Mouse (Mus musculus) lung, postnatal 0 days (tissue): Measurements from ENCODE around the gene Nup98. TPM values are rescaled to one million over a fixed set of nuclear protein-coding genes. Genes with fewer than 3 reads are reported as not detected.

ENCODE experiments used
- ATAC-seq: fragments of 200-750 bp; cut with Nextera tagmentation; 2 replicates; pipeline ENCODE4 v1.8.0; 2017; ENCODE audit warnings: moderate library complexity
- DNase-seq: peaks from one replicate; pipeline ENCODE4 v3.0.0-alpha.2; 2016; ENCODE audit warnings: low spot score
- H3K27ac ChIP-seq: fragments of 300-500 bp; sonication (generic); 2 replicates; pipeline ENCODE4 v1.5.1; 2014; ENCODE audit warnings: antibody characterized with exemption, mild to moderate bottlenecking, low read length, mixed read lengths
- H3K27me3 ChIP-seq: fragments of 300-500 bp; sonication (generic); replicated peaks from 2 replicates; pipeline ENCODE4 v1.6.1; 2014; ENCODE audit warnings: low read length, mixed read lengths; ENCODE audit not compliant: insufficient read depth
- H3K36me3 ChIP-seq: fragments of 300-500 bp; sonication (generic); 2 replicates; pipeline ENCODE4 v1.6.1; 2014; ENCODE audit warnings: low read length, mixed read lengths; ENCODE audit not compliant: insufficient read depth
- H3K4me1 ChIP-seq: fragments of 300-500 bp; sonication (generic); 2 replicates; pipeline ENCODE4 v1.6.1; 2014; ENCODE audit warnings: antibody characterized with exemption, low read depth, low read length, mixed read lengths; ENCODE audit not compliant: insufficient read depth
- H3K4me2 ChIP-seq: fragments of 300-500 bp; sonication (generic); replicated peaks from 2 replicates; pipeline ENCODE4 v1.6.1; 2014; ENCODE audit warnings: low read depth, mild to moderate bottlenecking, low read length, moderate library complexity, mixed read lengths
- H3K4me3 ChIP-seq: fragments of 300-500 bp; sonication (generic); 2 replicates; pipeline ENCODE4 v1.5.1; 2014; ENCODE audit warnings: low read depth, low read length
- H3K9ac ChIP-seq: fragments of 300-500 bp; sonication (generic); replicated peaks from 2 replicates; pipeline ENCODE4 v1.6.1; 2014; ENCODE audit warnings: low read depth, mild to moderate bottlenecking
- H3K9me3 ChIP-seq: fragments of 300-500 bp; sonication (generic); 2 replicates; pipeline ENCODE4 v1.6.1; 2016; ENCODE audit warnings: low read length, mixed read lengths
- CTCF ChIP-seq: IDR thresholded peaks from 2 replicates; pipeline ENCODE4 v1.5.1; 2016; ENCODE audit warnings: antibody characterized with exemption, mild to moderate bottlenecking
- EP300 ChIP-seq: IDR thresholded peaks from 2 replicates; pipeline ENCODE4 v1.6.1; 2016; ENCODE audit warnings: antibody characterized with exemption, mild to moderate bottlenecking, control low read depth
- WGBS: fragments of 180-500 bp; shearing (Covaris S2); extraction: QIAGEN DNeasy Blood & Tissue Kit; methylation state at CpG from one replicate; pipeline ENCODE4 v1.1.7; 2014; 5-methylcytosine and 5-hydroxymethylcytosine counted together
- polyA plus RNA-seq: library from polyadenylated mRNA; unstranded; fragments of >200 nt; fragmentation: Nextera tagmentation; extraction: Ambion mirVana; gene quantifications from 2 replicates; pipeline ENCODE4 v1.2.1, GENCODE M21; 2015

Gene Nup98
- polyA plus RNA-seq, 1 experiment from 2014 or later: 15.5 TPM

DNA sequence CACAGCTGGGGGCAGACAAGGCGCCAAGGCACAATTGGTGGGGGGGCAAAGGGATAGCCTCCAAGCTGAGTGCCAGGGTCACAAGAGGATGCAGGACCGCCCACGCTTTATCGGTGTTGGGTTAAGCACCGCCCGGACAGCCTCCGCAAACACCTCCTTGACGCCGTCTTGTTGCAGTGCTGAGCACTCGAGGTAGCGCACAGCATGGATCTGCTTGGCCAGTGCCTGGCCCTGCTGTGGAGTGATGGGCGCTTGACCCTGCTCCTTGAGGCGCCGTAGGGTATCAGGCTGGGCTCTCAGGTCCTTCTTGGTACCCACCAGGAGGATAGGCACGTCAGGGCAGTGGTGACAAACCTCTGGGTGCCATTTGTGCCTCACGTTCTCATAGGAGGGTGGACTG, 29.6 kb upstream of the Nup98 start:
- peaks cover 25% of the 10 kb centered on the region; the same call in 1 of the 2 replicates for H3K36me3 ChIP-seq
- no peak overlapping the region for H3K9ac ChIP-seq
- no peak for TF ChIP-seq CTCF
- TF ChIP-seq EP300: no peak
- ATAC-seq: peak; percentile 16; the same call in 1 of the 2 replicates
- peaks cover 14% of the 10 kb centered on the region for H3K4me1 ChIP-seq
- H3K27ac ChIP-seq: no peak overlapping the region
- H3K4me2 ChIP-seq: no peak overlapping the region
- no peak overlapping the region for H3K4me3 ChIP-seq
- no peaks in the 10 kb centered on the region for H3K9me3 ChIP-seq
- WGBS: 74% methylated on average over 16 of the region's 16 CpGs
- no peaks in the 10 kb centered on the region for H3K27me3 ChIP-seq
- DNase-seq: no peak

DNA sequence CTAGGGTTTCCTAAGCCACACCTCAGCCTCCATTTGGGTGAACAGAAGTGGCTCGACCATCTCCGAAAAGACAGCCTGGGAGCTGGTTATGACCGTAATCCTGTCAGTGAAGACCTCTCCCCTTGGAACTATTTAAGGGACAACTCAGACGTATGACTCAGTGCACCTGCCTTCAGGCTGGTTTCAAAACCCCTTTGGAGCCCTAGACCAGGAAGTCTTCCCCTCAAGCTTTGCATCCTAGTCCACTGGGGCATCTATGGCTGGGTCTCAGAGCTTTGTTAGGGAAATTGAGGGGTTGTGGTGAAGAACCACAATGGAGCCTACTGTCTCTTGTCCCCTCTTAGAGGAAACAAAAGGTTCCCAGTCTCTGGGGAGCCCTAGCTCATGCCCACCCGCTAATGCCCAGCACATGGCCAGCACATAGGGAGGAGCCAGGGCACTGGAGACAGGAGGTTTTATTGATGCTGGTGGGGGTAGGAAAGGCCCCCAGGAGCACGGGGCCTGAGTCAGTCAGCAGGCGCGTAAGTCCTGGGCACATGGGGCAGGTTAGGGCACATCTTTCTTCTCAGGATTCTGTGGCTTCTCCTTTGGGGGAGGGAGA, 28.8 kb upstream of the Nup98 start:
- H3K4me2 ChIP-seq: no peak overlapping the region
- DNase-seq (no peak), ATAC-seq (no peak)
- no peak overlapping the region for H3K27ac ChIP-seq
- no peak for TF ChIP-seq EP300
- no peak for TF ChIP-seq CTCF
- no peak overlapping the region for H3K4me3 ChIP-seq
- H3K9me3 ChIP-seq: no peaks in the 10 kb centered on the region
- no peaks in the 10 kb centered on the region for H3K27me3 ChIP-seq
- H3K4me1 ChIP-seq: peaks cover 6% of the 10 kb centered on the region; the same call in 1 of the 2 replicates
- 87% methylated on average over 8 of the region's 8 CpGs for WGBS
- peaks cover 25% of the 10 kb centered on the region; the same call in 1 of the 2 replicates for H3K36me3 ChIP-seq
- no peak overlapping the region for H3K9ac ChIP-seq

DNA sequence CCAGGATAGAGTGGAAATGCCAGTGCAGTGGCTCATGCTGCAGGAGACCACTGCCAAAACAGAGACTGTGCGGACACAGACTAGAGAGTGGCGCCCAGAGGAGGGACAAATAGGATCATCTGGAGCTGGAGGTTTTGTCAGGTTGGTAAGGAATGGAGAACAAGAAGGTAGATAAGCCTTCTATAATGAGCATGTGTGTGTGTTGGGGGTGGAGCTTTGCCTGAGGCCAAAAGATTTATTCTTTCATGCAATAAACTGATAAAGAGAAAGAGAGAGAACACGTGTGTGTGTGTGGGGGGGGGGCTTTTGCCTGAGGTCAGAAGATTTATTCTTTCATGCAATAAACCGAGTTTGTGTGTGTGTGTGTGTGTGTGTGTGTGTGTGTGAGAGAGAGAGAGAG, 23.1 kb upstream of the Nup98 start:
- 0 out of 2 replicates have a peak, but pooled peaks cover 6% of the 10 kb centered on the region for H3K36me3 ChIP-seq
- no peaks in the 10 kb centered on the region for H3K4me1 ChIP-seq
- WGBS: 65% methylated on average over 4 of the region's 4 CpGs
- H3K4me3 ChIP-seq: no peak overlapping the region
- no peak for ATAC-seq
- no peak overlapping the region for H3K4me2 ChIP-seq
- TF ChIP-seq CTCF: no peak
- TF ChIP-seq EP300: no peak
- H3K9ac ChIP-seq: no peak overlapping the region
- no peak for DNase-seq
- H3K27ac ChIP-seq: no peak overlapping the region
- H3K27me3 ChIP-seq: no peaks in the 10 kb centered on the region
- no peaks in the 10 kb centered on the region for H3K9me3 ChIP-seq

DNA sequence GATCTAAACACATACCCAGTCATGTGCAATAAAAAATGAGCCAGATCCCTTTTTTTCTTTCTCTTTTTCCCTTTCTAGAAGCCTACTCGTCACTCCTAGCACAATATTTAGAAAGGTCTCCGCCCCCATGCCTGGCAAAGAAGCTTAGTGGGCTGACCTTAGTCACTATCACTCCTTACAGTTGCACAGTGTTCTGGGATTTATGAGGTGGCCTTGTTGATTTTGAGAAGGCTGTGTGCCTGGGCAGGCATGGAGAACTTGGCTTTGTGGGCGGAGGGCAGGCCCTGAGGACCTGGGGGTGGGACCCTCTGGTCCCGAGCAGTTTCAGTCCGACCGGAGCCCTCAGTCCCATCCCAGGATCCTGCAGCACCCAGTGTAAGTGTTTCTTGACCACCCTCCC, 19.8 kb upstream of the Nup98 start:
- H3K36me3 ChIP-seq: no peaks in the 10 kb centered on the region
- 70% methylated on average over 6 of the region's 6 CpGs for WGBS

DNA sequence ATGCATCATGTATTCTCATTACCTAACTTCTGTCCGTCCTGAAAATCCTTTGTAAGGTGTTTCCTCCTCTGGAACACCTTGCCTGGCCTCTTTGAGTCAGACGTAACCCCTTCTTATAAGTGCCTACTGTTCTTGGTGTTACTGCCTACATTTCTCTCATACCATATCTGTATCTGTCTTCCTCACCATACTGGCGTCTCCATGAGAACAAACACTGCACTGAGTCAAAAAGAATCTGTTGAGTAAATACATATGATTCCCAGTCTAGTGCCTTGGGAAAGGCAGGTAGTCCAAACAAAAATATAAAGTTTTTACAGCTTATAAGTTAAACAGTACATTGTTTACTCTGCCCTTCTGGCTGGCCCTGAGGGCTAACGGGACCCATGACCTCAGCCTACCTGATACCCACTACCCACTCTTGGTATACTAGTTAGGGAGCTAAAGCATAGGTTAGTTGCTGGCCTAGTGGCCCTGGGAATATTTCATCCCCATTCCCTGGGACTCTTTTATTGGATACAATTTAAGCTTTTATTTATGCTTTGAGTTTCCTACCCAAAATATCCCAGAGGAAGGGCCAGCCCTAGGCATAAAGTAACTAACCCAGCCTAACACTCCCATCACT, 18.2 kb upstream of the Nup98 start:
- Histone ChIP-seq H3K9ac (no peak overlapping the region), H3K4me1 (peaks cover 9% of the 10 kb centered on the region; the same call in 1 of the 2 replicates), H3K4me3 (no peak overlapping the region), H3K27me3 (no peaks in the 10 kb centered on the region), H3K9me3 (no peaks in the 10 kb centered on the region), H3K36me3 (no peaks in the 10 kb centered on the region), H3K4me2 (no peak overlapping the region), H3K27ac (no peak overlapping the region)
- 50% methylated on average over 4 of the region's 4 CpGs for WGBS
- TF ChIP-seq EP300: peak; percentile 72
- TF ChIP-seq CTCF: no peak
- DNase-seq: peak; percentile 69
- peak; percentile 71 for ATAC-seq

More for the DNA sequence above, 19.8 kb upstream of the Nup98 start:
- ATAC-seq (peak; percentile 13; the same call in 1 of the 2 replicates), DNase-seq (peak; percentile 33)
- no peak overlapping the region for H3K4me3 ChIP-seq
- no peak overlapping the region for H3K9ac ChIP-seq
- H3K4me2 ChIP-seq: no peak overlapping the region
- no peaks in the 10 kb centered on the region for H3K27me3 ChIP-seq
- TF ChIP-seq EP300 (no peak), CTCF (no peak)
- H3K9me3 ChIP-seq: no peaks in the 10 kb centered on the region
- H3K4me1 ChIP-seq: peaks cover 6% of the 10 kb centered on the region; the same call in 1 of the 2 replicates
- no peak overlapping the region for H3K27ac ChIP-seq

DNA sequence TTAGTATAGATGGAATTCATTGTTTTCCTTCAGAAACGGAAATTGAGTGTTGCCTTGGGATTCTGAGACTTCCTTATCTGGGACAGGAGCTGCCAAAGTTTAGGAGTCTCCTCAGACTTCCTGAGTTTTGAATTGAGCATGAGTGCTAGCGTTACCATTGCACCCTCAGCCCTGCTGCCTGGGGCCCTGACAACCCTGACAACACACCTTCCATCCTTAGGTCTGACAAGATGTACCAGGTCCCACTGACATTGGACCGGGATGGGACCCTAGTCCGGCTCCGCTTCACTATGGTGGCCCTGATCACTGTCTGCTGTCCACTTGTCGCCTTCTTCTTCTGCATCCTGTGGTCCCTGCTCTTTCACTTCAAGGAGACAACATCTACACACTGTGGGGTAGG, 16.1 kb upstream of the Nup98 start:
- Histone ChIP-seq H3K36me3 (no peaks in the 10 kb centered on the region), H3K27ac (no peak overlapping the region), H3K4me1 (peaks cover 9% of the 10 kb centered on the region; the same call in 1 of the 2 replicates), H3K4me2 (no peak overlapping the region), H3K9me3 (no peaks in the 10 kb centered on the region), H3K4me3 (no peak overlapping the region), H3K9ac (no peak overlapping the region), H3K27me3 (no peaks in the 10 kb centered on the region)
- WGBS: 85% methylated on average over 6 of the region's 6 CpGs
- TF ChIP-seq CTCF (no peak), EP300 (no peak)
- DNase-seq (no peak), ATAC-seq (no peak)
